Mouse (Mus musculus): ENCODE measurements at regions not wholly inside any gene's neighbourhood (a gene's known extent, or its start where the extent isn't known, plus 50 kb on each side); places are given as distances from the start of the nearest gene placed in this dataset.

DNA sequence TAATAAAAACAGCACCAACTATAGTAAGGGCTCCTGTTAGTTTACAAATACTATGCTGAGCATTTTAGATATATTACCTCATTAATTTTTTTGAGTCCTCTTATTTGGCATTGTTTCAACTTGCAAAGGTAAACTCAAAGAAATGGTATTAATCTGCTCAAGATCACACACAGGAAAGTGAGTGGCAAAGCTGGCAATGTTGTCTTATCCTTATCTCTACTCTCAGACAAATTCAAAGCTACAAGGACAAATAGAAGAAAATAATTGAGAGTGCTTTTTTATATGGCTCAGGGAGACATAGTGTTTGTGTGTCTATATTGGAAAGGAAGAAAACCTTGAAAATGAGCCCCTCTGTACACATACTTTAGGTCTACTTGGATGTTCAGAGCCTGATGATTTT is 411.9 kb upstream of the Mgat4c start:
- no peak for ATAC-seq (ENCODE audit: insufficient number of reproducible peaks, low FRiP score, low TSS enrichment, low read depth)
- Histone ChIP-seq H3K4me3 (replicated peaks) (no peak overlapping the region), H3K27ac (replicated peaks) (no peak overlapping the region)

DNA sequence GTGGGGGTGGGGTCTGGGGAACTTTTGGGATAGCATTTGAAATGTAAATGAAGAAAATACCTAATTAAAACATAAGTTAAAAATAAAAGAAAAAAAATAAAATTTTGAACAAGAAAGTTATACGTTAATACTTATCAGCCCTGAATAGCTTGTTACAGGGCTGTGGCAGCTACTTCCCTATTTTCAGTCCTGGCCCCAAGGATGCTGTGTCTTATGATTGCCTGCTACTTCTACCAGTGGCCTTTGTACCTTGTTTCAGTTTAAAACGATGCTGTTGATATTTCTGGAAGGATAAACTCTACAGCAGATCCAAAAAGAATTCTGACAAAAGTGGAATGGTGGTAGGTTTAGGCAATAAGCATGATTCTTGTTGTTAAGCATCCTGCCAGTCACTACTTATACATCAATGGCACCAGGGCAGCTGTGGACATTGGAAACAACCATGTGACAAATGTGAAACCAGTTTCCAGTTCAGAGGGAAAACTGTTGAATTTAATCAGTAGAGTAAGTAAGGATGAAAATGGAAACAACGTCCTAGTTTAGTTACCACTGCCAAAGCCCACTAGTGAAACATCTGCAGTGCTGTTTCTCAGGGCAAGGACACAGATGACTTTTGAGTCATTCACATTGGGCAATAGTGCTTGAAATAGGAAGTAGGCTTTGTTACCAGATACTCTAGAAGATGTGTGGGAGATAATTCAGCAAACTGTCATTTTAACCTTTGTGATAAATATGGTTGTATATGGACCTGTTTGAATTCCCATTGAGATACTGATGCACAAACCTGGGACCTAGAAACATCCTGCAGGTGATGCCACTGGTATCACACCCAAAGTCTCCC is 409.6 kb upstream of the Mgat4c start:
- Histone ChIP-seq H3K9me3 (replicated peaks) (no peaks in the 10 kb centered on the region), H3K9ac (no peak overlapping the region), H3K27ac (replicated peaks) (no peak overlapping the region), H3K4me3 (replicated peaks) (no peak overlapping the region), H3K4me2 (replicated peaks) (no peak overlapping the region), H3K4me1 (no peaks in the 10 kb centered on the region), H3K27me3 (no peaks in the 10 kb centered on the region), H3K36me3 (no peaks in the 10 kb centered on the region)
- ATAC-seq (ENCODE audit: insufficient number of reproducible peaks, low FRiP score, low TSS enrichment, low read depth): no peak
- WGBS: 70% methylated on average over 3 of the region's 3 CpGs

More for the DNA sequence above, 411.9 kb upstream of the Mgat4c start:
- H3K4me2 ChIP-seq (replicated peaks): no peak overlapping the region
- no peaks in the 10 kb centered on the region for H3K4me1 ChIP-seq
- H3K36me3 ChIP-seq: no peaks in the 10 kb centered on the region
- no peaks in the 10 kb centered on the region for H3K27me3 ChIP-seq
- H3K9me3 ChIP-seq (replicated peaks): no peaks in the 10 kb centered on the region
- H3K9ac ChIP-seq: no peak overlapping the region

GRCm38 (mm10) chr10:101288082-101288481 is 393.2 kb upstream of the Mgat4c start:
- Histone ChIP-seq H3K4me3 (replicated peaks) (no peak overlapping the region), H3K36me3 (no peaks in the 10 kb centered on the region), H3K27ac (replicated peaks) (no peak overlapping the region), H3K4me2 (replicated peaks) (no peak overlapping the region), H3K4me1 (no peaks in the 10 kb centered on the region), H3K9ac (no peak overlapping the region), H3K27me3 (no peaks in the 10 kb centered on the region), H3K9me3 (replicated peaks) (no peaks in the 10 kb centered on the region)
- WGBS: 94% methylated on average over 2 of the region's 2 CpGs
- ATAC-seq (ENCODE audit: insufficient number of reproducible peaks, low FRiP score, low TSS enrichment, low read depth): no peak

GRCm38 (mm10) chr10:101302138-101302780 is 379.0 kb upstream of the Mgat4c start:
- Histone ChIP-seq H3K36me3 (no peaks in the 10 kb centered on the region), H3K4me3 (replicated peaks) (no peak overlapping the region), H3K4me1 (no peaks in the 10 kb centered on the region), H3K9ac (no peak overlapping the region), H3K27me3 (no peaks in the 10 kb centered on the region), H3K4me2 (replicated peaks) (no peak overlapping the region), H3K27ac (replicated peaks) (no peak overlapping the region), H3K9me3 (replicated peaks) (no peaks in the 10 kb centered on the region)
- no peak for ATAC-seq (ENCODE audit: insufficient number of reproducible peaks, low FRiP score, low TSS enrichment, low read depth)
- WGBS: 65% methylated on average over 2 of the region's 2 CpGs

GRCm38 (mm10) chr10:101304075-101304474 is 377.2 kb upstream of the Mgat4c start:
- Histone ChIP-seq H3K4me1 (no peaks in the 10 kb centered on the region), H3K36me3 (no peaks in the 10 kb centered on the region), H3K27me3 (no peaks in the 10 kb centered on the region), H3K4me2 (replicated peaks) (no peak overlapping the region), H3K9me3 (replicated peaks) (no peaks in the 10 kb centered on the region), H3K27ac (replicated peaks) (no peak overlapping the region), H3K9ac (no peak overlapping the region), H3K4me3 (replicated peaks) (no peak overlapping the region)
- ATAC-seq (ENCODE audit: insufficient number of reproducible peaks, low FRiP score, low TSS enrichment, low read depth): no peak

GRCm38 (mm10) chr10:101316659-101317338 is 364.5 kb upstream of the Mgat4c start:
- WGBS: 61% methylated on average over 3 of the region's 3 CpGs
- no peaks in the 10 kb centered on the region for H3K9me3 ChIP-seq (replicated peaks)

DNA sequence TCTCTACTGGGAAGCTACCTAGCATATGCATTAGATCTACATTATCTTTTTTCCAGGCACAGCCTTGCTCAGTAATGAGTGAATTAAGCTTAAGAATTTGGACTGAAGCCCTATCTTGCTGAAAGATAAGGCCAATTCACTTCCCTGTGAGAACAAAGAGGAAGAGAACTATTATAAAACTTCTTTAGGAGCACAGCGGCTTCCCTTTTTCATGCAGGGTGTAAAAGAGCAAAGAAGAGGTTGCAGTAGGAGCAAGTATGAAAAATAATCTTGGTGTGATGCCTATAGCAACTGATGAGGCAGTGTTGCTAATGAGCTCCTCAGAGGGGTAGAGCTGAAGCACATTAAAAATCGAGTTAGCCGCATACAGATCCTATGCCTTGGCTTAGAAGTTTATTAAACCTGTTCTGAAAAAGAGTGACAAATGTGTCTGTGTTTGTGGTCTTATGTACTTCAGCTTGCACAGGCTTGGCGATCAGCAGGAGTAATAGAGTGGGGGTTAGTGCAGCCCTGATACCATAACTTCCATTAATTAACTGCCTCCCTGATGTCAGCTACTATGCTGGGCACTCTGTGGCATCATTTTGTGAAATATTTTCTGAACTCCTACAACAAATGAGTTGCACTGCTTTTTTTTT is 360.1 kb upstream of the Mgat4c start:
- Histone ChIP-seq H3K27me3 (no peaks in the 10 kb centered on the region), H3K9ac (no peak overlapping the region), H3K9me3 (replicated peaks) (no peaks in the 10 kb centered on the region), H3K27ac (replicated peaks) (no peak overlapping the region), H3K4me1 (no peaks in the 10 kb centered on the region), H3K4me3 (replicated peaks) (no peak overlapping the region), H3K36me3 (no peaks in the 10 kb centered on the region), H3K4me2 (replicated peaks) (no peak overlapping the region)
- ATAC-seq (ENCODE audit: insufficient number of reproducible peaks, low FRiP score, low TSS enrichment, low read depth): no peak
- WGBS: 80% methylated on average over 4 of the region's 4 CpGs

More at GRCm38 (mm10) chr10:101316659-101317338, 364.5 kb upstream of the Mgat4c start:
- H3K36me3 ChIP-seq: no peaks in the 10 kb centered on the region
- no peak overlapping the region for H3K9ac ChIP-seq
- no peak overlapping the region for H3K4me2 ChIP-seq (replicated peaks)
- no peak overlapping the region for H3K27ac ChIP-seq (replicated peaks)
- no peak overlapping the region for H3K4me3 ChIP-seq (replicated peaks)
- no peaks in the 10 kb centered on the region for H3K27me3 ChIP-seq
- H3K4me1 ChIP-seq: no peaks in the 10 kb centered on the region
- 0 out of 2 replicates have a peak, but pooled peaks have one; percentile 39 for ATAC-seq (ENCODE audit: insufficient number of reproducible peaks, low FRiP score, low TSS enrichment, low read depth)

GRCm38 (mm10) chr10:101324537-101324936 is 356.8 kb upstream of the Mgat4c start:
- H3K9me3 ChIP-seq (replicated peaks): no peaks in the 10 kb centered on the region
- no peak overlapping the region for H3K4me2 ChIP-seq (replicated peaks)
- no peak overlapping the region for H3K4me3 ChIP-seq (replicated peaks)
- H3K27ac ChIP-seq (replicated peaks): no peak overlapping the region
- no peak overlapping the region for H3K9ac ChIP-seq
- H3K27me3 ChIP-seq: no peaks in the 10 kb centered on the region
- 83% methylated on average over 1 of the region's 1 CpGs for WGBS
- ATAC-seq (ENCODE audit: insufficient number of reproducible peaks, low FRiP score, low TSS enrichment, low read depth): no peak
- H3K4me1 ChIP-seq: no peaks in the 10 kb centered on the region
- H3K36me3 ChIP-seq: no peaks in the 10 kb centered on the region

DNA sequence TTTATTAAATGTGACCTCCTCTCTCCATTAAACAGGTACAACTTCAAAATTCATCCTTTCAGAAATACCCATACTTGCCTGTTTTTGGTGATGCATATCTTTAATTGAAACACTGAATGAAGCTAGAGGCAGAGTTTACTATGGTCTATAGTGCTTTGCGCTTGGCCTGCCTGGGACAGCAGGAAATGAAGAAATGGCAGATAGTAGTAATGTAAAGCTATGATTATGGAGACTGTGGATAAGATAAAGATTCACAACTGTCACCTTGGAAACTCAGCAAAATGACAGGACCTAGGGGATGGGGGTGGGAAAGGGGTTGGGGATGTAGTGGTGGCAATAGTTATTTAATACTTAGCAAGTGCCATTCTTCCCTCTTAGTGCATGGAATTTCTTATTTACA is 352.7 kb upstream of the Mgat4c start:
- 91% methylated on average over 1 of the region's 1 CpGs for WGBS
- no peak for ATAC-seq (ENCODE audit: insufficient number of reproducible peaks, low FRiP score, low TSS enrichment, low read depth)
- Histone ChIP-seq H3K4me2 (replicated peaks) (no peak overlapping the region), H3K9me3 (replicated peaks) (no peaks in the 10 kb centered on the region), H3K9ac (no peak overlapping the region), H3K4me1 (no peaks in the 10 kb centered on the region), H3K27ac (replicated peaks) (no peak overlapping the region), H3K4me3 (replicated peaks) (no peak overlapping the region), H3K27me3 (no peaks in the 10 kb centered on the region), H3K36me3 (no peaks in the 10 kb centered on the region)

GRCm38 (mm10) chr10:101330109-101330508 is 351.2 kb upstream of the Mgat4c start:
- H3K9me3 ChIP-seq (replicated peaks): no peaks in the 10 kb centered on the region
- H3K4me2 ChIP-seq (replicated peaks): no peak overlapping the region
- 76% methylated on average over 3 of the region's 3 CpGs for WGBS
- no peak overlapping the region for H3K4me3 ChIP-seq (replicated peaks)
- no peaks in the 10 kb centered on the region for H3K36me3 ChIP-seq
- H3K27ac ChIP-seq (replicated peaks): no peak overlapping the region
- H3K9ac ChIP-seq: no peak overlapping the region
- no peaks in the 10 kb centered on the region for H3K4me1 ChIP-seq
- H3K27me3 ChIP-seq: no peaks in the 10 kb centered on the region
- no peak for ATAC-seq (ENCODE audit: insufficient number of reproducible peaks, low FRiP score, low TSS enrichment, low read depth)

DNA sequence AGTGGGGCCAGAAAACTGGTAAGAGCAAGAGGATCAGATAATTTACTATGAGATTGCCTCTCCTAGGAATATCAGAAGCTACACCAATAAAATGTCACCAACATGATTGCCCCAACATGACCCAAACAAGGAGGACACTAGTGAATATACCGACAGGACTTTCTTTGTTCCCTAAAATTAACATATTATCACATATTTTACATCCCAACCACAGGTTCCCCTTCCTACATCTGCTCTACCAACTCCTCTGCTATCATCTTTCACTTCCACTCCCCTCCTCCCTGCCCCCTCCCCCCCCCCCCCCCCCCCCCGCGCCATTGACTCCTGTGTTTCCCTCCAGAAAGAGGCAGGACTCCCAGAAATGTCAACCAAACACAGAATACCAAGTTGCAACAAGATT is 346.2 kb upstream of the Mgat4c start:
- Histone ChIP-seq H3K27ac (replicated peaks) (no peak overlapping the region), H3K36me3 (no peaks in the 10 kb centered on the region), H3K4me3 (replicated peaks) (no peak overlapping the region), H3K27me3 (no peaks in the 10 kb centered on the region), H3K9ac (no peak overlapping the region), H3K4me2 (replicated peaks) (no peak overlapping the region), H3K4me1 (no peaks in the 10 kb centered on the region), H3K9me3 (replicated peaks) (no peaks in the 10 kb centered on the region)
- WGBS: 89% methylated on average over 1 of the region's 3 CpGs
- ATAC-seq (ENCODE audit: insufficient number of reproducible peaks, low FRiP score, low TSS enrichment, low read depth): no peak
